Mouse (Mus musculus): ENCODE data around the gene Taf1. TPM values are rescaled to one million over a fixed set of nuclear protein-coding genes. Genes with fewer than 3 reads are reported as not detected.

Taf1 gene
- 36.4 and 44.9 TPM in 2 replicates for total RNA-seq (2021)
- long read RNA-seq, partial matches to known transcripts = 3 of 7 reads
- long read RNA-seq, other reads (novel, unspliced or antisense) = 4 of 7 reads

DNA sequence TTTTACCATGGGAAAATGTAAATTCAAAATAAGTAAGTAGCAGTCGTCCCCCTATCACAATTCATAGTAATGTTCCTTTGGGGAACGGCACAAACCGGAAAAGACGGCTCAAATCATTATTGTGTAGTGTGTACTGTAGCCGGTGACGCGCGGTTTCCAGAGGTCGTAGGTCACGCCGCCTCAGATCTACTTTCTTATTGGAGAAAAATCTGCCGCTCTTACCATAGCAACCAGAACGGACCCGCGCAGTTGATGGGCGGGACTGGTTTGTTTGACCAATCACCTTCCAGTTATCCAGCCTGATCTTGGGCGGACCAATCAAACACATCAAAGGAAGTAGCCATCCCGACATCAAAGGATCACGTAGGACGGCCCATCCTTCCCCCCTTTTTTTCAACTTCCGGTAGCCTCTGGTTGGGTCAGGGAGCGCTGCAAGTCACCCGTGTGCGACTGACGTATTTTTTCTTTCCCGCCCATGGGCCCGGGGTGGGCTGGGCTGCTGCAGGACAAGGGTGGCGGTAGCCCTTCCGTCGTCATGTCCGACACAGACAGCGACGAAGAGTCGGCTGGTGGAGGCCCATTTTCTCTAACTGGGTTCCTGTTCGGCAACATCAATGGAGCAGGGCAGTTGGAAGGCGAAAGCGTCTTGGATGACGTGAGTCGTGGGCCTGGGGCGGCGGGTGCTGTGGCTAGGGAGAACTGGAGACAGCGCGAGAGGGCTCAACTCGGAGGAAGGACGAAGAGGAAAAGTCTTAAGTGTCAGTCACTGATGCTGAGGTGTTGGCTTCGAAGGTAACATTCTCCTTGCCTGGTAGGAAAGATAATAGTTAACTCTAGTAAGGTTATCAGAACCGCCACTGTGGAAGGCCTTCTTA, at the start of gene Taf1:
Taf1 (plus strand) TSS at position 388 of the 875 bp plus-strand sequence.
- DNase-seq = peak; percentile 80

GRCm38 (mm10) chrX:101486487-101487152, 45.9 kb upstream of the Taf1 start:
- DNase-seq = peak; percentile 35

GRCm38 (mm10) chrX:101504636-101505035, 27.9 kb upstream of the Taf1 start:
- peak; percentile 21 for DNase-seq

- no peak for DNase-seq
Measured at GRCm38 (mm10) chrX:101515710-101516109, 16.8 kb upstream of the Taf1 start.

DNA sequence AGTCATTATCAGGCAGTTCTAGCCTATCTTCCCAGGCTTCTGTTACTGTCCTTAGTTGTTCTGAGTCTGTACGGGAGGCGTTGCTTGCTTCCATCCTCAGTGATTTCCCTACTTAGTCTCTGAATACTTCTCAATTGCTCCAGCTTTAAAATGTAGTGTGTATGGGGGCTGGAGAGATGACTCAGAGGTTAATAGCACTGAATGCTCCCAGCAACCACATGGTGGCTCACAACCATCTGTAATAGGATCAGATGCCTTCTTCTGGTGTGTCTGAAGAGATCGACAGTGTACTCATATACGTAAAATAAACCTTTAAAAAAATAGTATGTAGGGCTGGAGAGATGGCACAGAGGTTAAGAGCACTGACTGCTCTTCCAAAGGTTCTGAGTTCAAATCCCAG, 14.5 kb upstream of the Taf1 start:
- no peak for DNase-seq

DNA sequence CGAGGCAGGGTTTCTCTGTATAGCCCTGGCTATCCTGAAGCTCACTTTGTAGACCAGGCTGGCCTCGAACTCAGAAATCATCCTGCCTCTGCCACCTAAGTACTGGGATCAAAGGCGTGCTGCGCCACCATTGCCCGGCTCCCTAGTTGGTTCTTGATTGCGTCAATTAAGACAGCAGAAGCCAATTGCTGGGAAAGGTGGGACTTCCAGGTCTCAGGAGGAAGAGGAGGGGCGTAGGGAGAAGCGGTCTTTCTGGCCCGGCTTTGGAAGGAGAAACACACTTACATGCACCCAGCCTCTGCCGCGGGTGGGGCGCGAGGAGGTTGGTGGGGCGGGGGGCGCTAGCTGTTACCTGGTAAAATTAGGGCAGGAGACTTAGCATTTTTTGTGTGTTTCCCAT, 10.5 kb upstream of the Taf1 start:
- no peak for DNase-seq

- DNase-seq = no peak
Measured at GRCm38 (mm10) chrX:101527356-101527755, 5.2 kb upstream of the Taf1 start.

- DNase-seq = no peak
Measured at GRCm38 (mm10) chrX:101585455-101585854, 52.9 kb downstream of the Taf1 start.

DNA sequence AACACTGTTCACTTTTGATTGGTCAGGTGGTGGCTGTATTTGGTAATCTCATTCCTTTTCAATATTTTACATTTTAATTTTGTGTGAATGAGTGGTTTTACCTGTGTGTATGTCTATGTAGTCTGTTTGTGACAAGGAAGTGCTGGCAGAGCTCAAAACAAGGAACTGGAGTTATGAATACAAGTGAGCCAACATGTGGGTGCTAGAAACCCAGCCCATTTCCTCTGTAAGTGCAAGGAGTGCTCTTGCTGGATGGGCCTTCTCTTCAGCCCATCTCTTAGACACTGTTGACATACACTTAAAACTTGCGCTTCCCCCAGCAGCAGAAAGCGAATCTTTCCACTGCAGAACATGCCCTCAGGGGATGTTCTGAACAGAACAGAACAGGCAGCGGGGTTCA, 83.6 kb downstream of the Taf1 start:
- DNase-seq = no peak

- no peak for DNase-seq
Measured at GRCm38 (mm10) chrX:101617889-101618288, 85.4 kb downstream of the Taf1 start.

- no peak for DNase-seq
Measured at GRCm38 (mm10) chrX:101620317-101620716, 87.8 kb downstream of the Taf1 start.

GRCm38 (mm10) chrX:101622539-101622938, 90.0 kb downstream of the Taf1 start:
- no peak for DNase-seq

- no peak for DNase-seq
Measured at GRCm38 (mm10) chrX:101636821-101637525, 104.4 kb downstream of the Taf1 start.

DNA sequence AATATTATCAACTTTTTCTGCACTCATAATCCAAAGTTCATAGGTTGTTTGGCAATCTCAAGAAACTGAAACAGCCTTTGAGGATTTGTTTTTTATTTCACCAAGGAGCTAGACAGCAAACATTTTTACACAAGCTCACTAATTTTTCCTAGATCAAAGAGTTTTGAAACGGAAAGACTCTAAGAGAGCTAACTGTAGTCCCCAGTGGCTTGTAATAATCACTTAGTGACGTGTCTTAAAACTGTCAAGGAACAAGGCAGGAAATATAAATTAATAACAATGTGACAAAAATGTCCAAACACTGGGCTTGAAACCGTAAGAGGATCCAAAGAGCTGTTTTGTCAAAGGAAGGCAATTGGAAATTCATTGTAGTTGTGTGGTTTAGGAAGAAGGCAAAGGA, 106.3 kb downstream of the Taf1 start:
- DNase-seq = no peak

DNA sequence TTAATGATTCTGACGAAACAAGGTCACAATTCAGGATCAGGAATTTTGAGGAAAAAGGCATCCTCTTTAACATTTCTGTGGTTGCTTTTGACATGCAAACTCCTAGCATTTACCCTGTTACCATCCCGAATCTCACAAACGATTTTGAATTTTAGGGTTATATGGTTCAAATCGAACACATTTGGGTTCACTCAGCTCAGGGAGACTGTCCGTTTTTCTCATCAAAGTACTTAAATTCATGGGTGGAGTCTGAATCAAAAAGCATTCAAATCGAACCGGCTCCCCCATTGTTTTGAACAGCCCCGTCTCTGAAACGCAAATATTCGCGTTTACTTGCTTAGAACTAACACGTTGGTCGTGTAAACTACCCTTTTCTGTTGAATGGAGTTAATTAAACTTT, 106.8 kb downstream of the Taf1 start:
- DNase-seq = no peak

- peak; percentile 75 for DNase-seq
Measured at GRCm38 (mm10) chrX:101639741-101640166, 107.2 kb downstream of the Taf1 start, which contains the start of gene Ogt. Ogt (plus strand) TSS chrX:101640060.

DNA sequence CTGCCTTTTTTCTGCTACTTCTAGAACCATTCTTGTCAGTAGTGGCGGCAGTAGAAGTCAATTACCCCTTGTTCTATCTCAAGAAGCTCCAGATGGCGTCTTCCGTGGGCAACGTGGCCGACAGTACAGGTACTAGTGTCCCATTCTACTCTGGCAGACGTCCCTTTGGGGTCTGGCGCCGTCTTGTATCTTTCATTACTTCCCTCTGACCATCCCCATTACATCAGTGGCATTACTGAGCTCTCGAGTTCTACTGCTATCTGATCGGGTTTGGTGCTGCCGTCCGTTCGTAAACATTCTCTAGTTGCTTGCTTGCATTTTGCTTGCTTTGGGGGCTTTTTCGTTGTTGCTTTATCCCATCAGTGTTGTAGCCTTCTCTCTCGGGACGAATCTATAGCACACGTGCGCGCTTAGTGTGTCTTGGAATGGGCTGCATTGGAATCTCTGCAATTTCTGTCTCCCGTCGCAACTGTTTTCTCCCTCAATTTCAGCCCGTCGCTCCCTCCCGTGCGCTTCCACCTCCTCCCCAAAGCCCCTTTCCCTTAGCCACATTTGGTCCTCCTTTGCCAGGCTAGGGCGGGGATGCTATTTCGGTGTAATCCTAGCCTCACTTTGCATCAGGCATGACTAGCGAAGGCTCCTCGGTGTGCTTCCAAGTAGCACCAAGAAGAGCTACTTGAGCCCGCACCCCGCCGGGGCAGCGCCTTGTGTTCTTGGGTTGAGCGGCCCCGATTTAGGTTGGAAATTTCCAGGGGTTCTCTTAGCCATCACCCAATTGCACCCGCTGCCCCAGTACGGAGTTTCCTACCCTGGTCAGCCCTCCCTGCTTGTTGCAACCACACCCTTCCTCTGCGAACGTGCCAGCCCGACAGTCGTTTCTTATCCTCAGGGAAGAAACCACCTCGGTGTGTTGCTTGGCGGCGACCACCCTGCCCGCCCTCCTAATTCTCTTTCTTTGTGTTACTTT, 107.9 kb downstream of the Taf1 start:
- DNase-seq = peak; percentile 13

DNA sequence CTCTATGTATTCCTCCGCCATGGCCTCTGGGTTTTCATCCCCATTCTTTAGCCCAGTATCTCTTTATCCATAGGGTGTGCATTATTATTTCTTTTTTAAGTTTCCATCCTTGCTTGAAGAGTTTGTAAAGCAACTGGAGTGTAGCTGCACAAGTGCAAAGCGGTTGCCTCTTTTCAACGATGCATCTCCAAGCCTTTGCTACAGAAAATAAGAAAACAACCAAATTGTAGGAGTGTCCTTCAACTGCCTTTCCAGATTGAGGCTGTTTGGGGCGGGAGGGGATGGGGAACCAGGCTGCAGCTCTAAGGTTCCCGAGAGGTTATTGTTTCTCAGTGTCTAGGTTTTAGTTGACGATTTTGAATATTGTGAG, 108.6 kb downstream of the Taf1 start:
- DNase-seq = no peak

GRCm38 (mm10) chrX:101642091-101642490, 109.6 kb downstream of the Taf1 start:
- no peak for DNase-seq

- DNase-seq = no peak
Measured at GRCm38 (mm10) chrX:101645286-101645685, 112.8 kb downstream of the Taf1 start.

DNA sequence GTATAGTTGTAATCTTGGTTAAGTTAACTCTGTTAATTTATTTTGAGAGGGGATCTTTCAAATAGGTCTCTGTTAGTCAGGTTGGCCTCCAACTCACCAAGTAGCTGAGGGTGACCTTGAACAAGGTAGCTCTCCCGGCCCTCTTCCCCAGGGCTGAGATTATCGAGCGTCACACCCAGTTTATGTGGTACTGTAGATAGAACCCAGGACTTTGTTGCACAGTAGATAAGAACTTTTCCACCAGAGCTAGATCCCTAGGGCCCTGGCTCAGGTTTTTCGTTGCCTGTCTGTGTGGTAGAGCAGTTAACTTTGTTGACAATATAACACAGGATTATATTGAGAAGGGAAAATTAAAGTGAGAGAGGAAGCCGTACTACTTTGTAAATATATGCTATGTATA, 114.1 kb downstream of the Taf1 start:
- DNase-seq = no peak

All from adrenal gland, postnatal 25 days (tissue).